Mouse (Mus musculus) small intestine, adult 2 months (tissue): ENCODE measurements around the gene Ablim1.

Experiments used
- CTCF ChIP-seq: fragments of 200-500 bp; IDR thresholded peaks from 2 replicates; pipeline ENCODE4 v1.5.1; 2012; ENCODE audit warnings: low read depth, mild to moderate bottlenecking, control low read depth, inconsistent platforms, low read length, moderate library complexity, mixed read lengths; ENCODE audit not compliant: insufficient replicate concordance, insufficient read length; ENCODE audit errors: extremely low read depth
- POLR2A ChIP-seq: fragments of 200-500 bp; IDR thresholded peaks from 2 replicates; pipeline ENCODE4 v1.6.1; 2012; ENCODE audit warnings: low read depth, mild to moderate bottlenecking, control low read depth, inconsistent platforms, low read length, moderate library complexity

DNA sequence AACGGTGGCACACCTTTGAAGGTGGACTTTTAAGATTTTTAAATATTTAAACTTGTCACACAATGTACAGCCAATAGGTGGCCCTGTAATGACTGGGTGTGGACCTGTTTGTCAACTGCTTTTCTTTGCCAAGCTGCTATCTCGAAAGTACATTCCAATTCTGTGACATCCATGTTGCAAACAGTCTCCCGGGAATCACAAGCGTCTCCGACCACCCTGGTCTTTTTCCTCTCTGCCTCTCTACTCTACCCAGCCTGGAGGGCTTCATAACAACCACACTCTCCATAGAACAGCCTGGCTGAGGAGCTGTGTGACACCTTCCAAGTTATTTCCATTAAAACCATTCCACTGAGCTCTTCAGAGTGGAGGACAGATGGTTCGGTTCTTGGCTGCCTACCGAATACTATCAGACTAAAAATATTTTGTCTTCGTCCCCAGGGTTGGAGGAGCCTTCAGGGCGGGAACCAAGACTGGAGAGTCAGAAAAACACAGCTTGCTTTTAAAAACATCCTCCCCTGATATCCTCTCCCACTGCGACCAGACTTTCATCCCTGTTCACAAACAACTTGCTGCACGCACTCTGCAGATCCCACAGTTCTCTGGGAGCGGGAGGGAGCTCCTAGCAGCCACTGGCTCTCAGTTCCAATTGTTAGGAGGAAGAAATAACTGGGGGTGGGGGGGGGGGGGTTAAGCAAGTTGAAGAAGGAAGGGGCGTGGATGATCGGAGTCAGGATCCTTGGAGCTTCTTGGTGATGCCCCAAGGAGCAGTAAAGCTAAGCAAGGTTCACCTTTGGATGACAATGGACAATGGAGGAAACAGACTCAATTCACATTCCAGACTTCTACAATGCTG, 216.3 kb downstream of the Ablim1 start:
- TF ChIP-seq CTCF (no peak), POLR2A (no peak)
